Mouse (Mus musculus) midbrain, embryonic 15.5 days (tissue): ENCODE data around the gene Wdr78. TPM values are rescaled to one million over a fixed set of nuclear protein-coding genes. Genes with fewer than 3 reads are reported as not detected.
A peak's percentile ranks its signal among the peaks of the same experiment; 100 is the strongest.

Experiments
- ATAC-seq: fragments of 200-750 bp; cut with Nextera tagmentation; replicated peaks from 2 replicates; pipeline ENCODE4 v1.8.0; 2017; ENCODE audit warnings: moderate TSS enrichment
- H3K27ac ChIP-seq: fragments of 300-500 bp; sonication (generic); 2 replicates; pipeline ENCODE4 v1.5.1; 2015; ENCODE audit warnings: mild to moderate bottlenecking, inconsistent platforms
- H3K27me3 ChIP-seq: fragments of 300-500 bp; sonication (generic); replicated peaks from 2 replicates; pipeline ENCODE4 v1.6.1; 2015; ENCODE audit warnings: inconsistent platforms
- H3K36me3 ChIP-seq: fragments of 300-500 bp; sonication (generic); replicated peaks from 2 replicates; pipeline ENCODE4 v1.6.1; 2015; ENCODE audit warnings: inconsistent platforms
- H3K4me1 ChIP-seq: fragments of 300-500 bp; sonication (generic); 2 replicates; pipeline ENCODE4 v1.6.1; 2015; ENCODE audit warnings: inconsistent platforms
- H3K4me2 ChIP-seq: fragments of 300-500 bp; sonication (generic); 2 replicates; pipeline ENCODE4 v1.6.1; 2015; ENCODE audit warnings: inconsistent platforms, mild to moderate bottlenecking, moderate library complexity
- H3K4me3 ChIP-seq: fragments of 300-500 bp; sonication (generic); 2 replicates; pipeline ENCODE4 v1.5.1; 2015; ENCODE audit warnings: mild to moderate bottlenecking, inconsistent platforms
- H3K9ac ChIP-seq: fragments of 300-500 bp; sonication (generic); 2 replicates; pipeline ENCODE4 v1.6.1; 2015; ENCODE audit warnings: mild to moderate bottlenecking, inconsistent platforms
- H3K9me3 ChIP-seq: fragments of 300-500 bp; sonication (generic); 2 replicates; pipeline ENCODE4 v1.6.1; 2016; ENCODE audit warnings: inconsistent platforms
- WGBS: fragments of 180-500 bp; shearing (Covaris S2); methylation state at CpG from one replicate; pipeline ENCODE4 v1.1.7; 2015; ENCODE audit warnings: mixed read lengths; 5-methylcytosine and 5-hydroxymethylcytosine counted together
- polyA plus RNA-seq: library from polyadenylated mRNA; unstranded; fragments of >200 nt; fragmentation: Nextera tagmentation; extraction: Ambion mirVana; gene quantifications from 2 replicates; pipeline ENCODE4 v1.2.1, GENCODE M21; 2015

Gene Wdr78
- 5.4 and 5.6 TPM in 2 replicates for polyA plus RNA-seq

DNA sequence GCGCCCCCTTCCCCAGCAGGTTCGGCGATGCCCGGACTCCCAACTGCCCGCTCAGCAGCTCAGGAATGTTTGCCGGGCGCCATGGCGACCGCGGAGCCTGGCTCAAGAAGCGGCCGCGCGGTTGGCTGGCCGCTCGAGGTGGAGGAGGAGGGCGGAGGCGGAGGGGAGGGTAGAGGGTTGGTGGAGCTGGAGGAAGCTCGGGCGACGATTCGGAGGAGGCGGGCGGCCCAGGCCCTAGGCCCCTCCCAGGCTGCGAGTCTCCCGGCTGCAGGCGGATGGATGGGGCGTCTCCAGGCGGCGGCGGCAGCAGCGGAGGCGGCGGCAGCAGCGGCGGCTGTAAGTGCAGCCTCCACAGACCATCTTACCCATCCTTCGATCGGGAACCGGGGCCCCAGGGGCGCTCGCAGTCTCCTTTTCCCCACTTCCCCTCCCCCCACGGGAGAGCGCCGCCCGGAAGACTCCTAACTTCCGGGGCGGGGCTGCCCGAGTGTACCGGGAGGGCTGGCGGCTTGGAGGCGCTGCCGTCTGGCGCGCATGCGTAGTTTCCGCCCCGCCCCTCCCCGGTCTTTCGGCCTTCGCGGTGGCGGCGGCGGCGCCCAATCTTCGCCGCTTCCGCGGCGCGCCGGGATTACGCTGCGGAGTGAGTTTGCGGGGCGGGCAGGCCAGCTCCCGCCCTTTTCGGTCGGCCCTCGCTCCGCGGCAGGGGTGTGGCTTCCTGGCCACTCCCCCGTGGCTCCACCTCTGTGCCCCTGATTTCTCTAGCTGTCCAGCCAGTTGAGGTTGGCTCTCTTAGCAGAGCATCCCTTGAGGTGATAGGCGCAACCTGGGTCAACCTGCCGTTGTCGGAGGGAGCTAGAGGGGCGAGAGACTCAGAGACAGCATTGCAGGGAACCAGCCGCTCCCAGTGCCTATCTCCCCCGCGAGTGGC, at the start of gene Wdr78, which contains the start of gene Mier1:
Gene Wdr78 (minus strand): TSS at position 372 of the 928 bp plus-strand sequence.
Gene Mier1 (plus strand): TSS at position 207 of the 928 bp plus-strand sequence.
- Histone ChIP-seq H3K27me3 (no peaks in the 10 kb centered on the region), H3K9ac (peak within 1 kb of the TSS; percentile 71), H3K4me3 (peak within 1 kb of the TSS; percentile 73), H3K9me3 (no peaks in the 10 kb centered on the region), H3K36me3 (no peaks in the 10 kb centered on the region), H3K27ac (peak within 1 kb of the TSS; percentile 99), H3K4me1 (peaks cover 41% of the 10 kb centered on the region), H3K4me2 (peak within 1 kb of the TSS; percentile 64)
- ATAC-seq, result peak; percentile 99
- under 1% methylated on average over 83 of the region's 90 CpGs for WGBS

DNA sequence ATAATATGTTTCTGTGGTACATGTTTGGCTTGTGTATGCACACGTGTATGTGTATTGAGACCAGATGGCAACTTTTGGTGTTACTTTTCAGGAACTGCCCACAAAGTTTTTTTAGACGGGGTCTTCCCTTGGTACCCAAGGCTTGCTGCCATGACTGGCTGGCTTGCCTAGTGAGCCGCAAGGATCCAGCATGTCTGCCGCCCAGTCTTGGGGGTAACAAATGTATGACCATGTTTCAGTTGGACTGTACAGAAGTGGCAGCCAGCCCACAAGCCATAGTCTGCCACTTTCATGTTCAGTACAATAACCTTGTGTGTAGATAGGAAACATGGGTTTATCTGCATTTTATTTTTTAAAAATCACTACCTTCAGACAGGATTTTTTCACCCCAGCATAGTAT, 44.4 kb upstream of the Wdr78 start:
- H3K9ac ChIP-seq, result no peak overlapping the region
- no peaks in the 10 kb centered on the region for H3K4me1 ChIP-seq
- H3K27ac ChIP-seq, result no peak overlapping the region
- no peak overlapping the region for H3K4me3 ChIP-seq
- peaks cover 25% of the 10 kb centered on the region for H3K36me3 ChIP-seq
- no peaks in the 10 kb centered on the region for H3K9me3 ChIP-seq
- 92% methylated on average over 4 of the region's 4 CpGs for WGBS
- ATAC-seq, result no peak
- H3K27me3 ChIP-seq, result no peaks in the 10 kb centered on the region
- H3K4me2 ChIP-seq, result no peak overlapping the region

DNA sequence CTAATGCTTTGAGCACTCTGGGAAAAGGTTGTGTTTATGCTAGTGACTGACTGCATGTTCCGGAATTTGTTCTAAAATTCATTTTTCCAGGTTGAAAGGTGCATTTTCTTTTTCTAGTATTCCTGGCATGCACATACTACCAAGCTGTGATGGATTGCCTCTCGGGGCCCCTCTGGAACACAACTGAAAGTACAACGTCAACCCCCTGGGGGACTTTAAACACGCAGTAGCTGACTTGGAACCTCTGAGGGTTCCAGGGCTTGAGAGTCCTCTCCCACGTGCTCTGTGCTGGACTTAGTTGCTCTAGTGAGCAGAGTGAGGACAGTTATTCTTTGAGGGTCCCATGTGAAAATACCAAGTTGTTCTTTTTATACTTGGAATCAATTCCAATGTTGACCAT, 37.6 kb upstream of the Wdr78 start:
- WGBS, result 89% methylated on average over 5 of the region's 5 CpGs
- Histone ChIP-seq H3K27me3 (no peaks in the 10 kb centered on the region), H3K9ac (no peak overlapping the region), H3K27ac (no peak overlapping the region), H3K4me1 (no peaks in the 10 kb centered on the region), H3K36me3 (peaks cover 20% of the 10 kb centered on the region), H3K4me2 (no peak overlapping the region), H3K4me3 (no peak overlapping the region), H3K9me3 (no peaks in the 10 kb centered on the region)
- ATAC-seq, result no peak

DNA sequence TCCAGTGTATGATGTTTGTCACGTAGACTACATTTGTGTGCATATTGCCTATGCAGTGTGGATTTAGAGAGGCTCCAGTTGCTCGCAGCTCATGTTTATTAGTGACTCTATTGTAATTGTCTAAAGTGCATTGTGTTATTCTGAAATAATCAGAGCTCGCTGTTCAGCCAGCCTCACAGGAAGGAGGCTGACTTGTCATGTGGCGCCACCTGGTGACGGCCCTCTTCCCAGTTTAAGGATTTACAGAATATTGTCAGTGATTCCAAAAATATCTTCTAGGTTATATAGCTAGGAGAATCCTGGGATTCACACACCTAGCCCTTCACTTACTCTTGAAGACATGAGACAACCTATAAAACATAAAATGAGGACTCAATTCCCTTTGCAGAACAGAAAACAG, 32.0 kb upstream of the Wdr78 start:
- no peak for ATAC-seq
- no peak overlapping the region for H3K9ac ChIP-seq
- WGBS, result 35% methylated on average over 5 of the region's 5 CpGs
- H3K9me3 ChIP-seq, result no peaks in the 10 kb centered on the region
- no peaks in the 10 kb centered on the region for H3K4me1 ChIP-seq
- H3K36me3 ChIP-seq, result peaks cover 19% of the 10 kb centered on the region
- H3K27me3 ChIP-seq, result no peaks in the 10 kb centered on the region
- H3K4me3 ChIP-seq, result no peak overlapping the region
- H3K4me2 ChIP-seq, result no peak overlapping the region
- H3K27ac ChIP-seq, result no peak overlapping the region

DNA sequence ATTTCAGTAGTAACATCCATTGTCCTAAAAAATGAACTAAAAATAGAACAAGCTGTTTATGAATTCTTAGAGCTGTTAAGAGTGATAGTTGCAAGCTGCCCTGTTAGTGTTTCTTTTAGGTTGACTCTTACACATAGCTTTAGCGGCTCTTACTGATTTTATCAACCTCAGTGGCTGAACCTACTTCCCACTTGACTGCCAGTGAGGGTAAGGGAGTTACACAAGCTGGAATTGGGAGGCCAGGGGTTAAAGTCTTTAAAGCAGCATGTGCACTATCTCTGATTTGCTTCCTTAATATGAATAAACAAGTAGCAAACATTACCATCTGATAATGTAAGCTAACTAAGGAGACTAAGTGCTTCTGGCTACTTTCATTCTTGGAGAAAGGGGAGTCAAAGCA, 22.6 kb upstream of the Wdr78 start:
- no peak overlapping the region for H3K4me3 ChIP-seq
- H3K27me3 ChIP-seq, result no peaks in the 10 kb centered on the region
- no peak overlapping the region for H3K4me2 ChIP-seq
- H3K9me3 ChIP-seq, result no peaks in the 10 kb centered on the region
- WGBS, result 85% methylated on average over 1 of the region's 1 CpGs
- ATAC-seq, result no peak
- no peaks in the 10 kb centered on the region for H3K4me1 ChIP-seq
- no peak overlapping the region for H3K27ac ChIP-seq
- H3K36me3 ChIP-seq, result no peaks in the 10 kb centered on the region; the same call in 1 of the 2 replicates
- no peak overlapping the region for H3K9ac ChIP-seq

DNA sequence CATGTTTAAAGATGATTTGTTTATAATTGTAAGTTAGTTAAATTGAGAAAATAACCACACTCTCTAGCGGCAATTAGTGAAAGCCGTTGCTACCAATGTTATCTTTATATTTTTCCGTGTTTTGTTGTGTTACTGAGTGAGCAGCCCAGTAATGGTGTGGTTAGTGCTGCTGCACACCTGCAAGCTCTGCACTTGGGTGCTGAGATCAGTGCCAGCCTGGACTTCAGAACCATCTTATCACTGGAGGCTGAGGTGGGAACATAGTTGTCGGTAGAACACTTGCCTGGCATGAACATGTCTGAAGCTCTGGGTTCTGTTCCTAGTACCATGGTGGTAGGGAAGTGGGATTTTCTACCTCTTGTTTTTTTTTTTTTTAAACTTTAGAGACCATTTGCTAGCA, 12.2 kb upstream of the Wdr78 start:
- H3K4me3 ChIP-seq, result no peak overlapping the region
- H3K9me3 ChIP-seq, result no peaks in the 10 kb centered on the region
- no peak for ATAC-seq
- H3K9ac ChIP-seq, result no peak overlapping the region
- no peak overlapping the region for H3K4me2 ChIP-seq
- H3K27me3 ChIP-seq, result no peaks in the 10 kb centered on the region
- no peak overlapping the region for H3K27ac ChIP-seq
- H3K4me1 ChIP-seq, result no peaks in the 10 kb centered on the region
- no peaks in the 10 kb centered on the region; the same call in 1 of the 2 replicates for H3K36me3 ChIP-seq
- 90% methylated on average over 4 of the region's 4 CpGs for WGBS

DNA sequence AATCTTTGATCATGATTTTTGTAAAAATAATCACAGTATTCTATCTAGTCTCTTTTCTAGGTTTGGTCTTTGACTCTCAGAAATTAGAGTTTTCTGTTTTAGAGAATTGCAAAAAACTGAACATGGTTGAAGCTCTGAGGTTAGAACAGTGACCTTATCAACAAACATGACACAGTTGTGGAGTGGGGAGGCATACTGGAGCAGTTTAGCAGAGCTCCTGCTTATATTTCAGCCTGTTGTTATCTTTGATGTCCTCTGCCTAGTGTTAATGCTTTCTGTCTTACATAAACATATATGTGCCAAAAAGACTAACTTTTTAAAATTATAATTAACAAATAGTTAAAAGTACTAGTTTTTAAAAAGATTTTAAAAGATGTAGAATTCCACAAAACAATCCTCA, 9.3 kb upstream of the Wdr78 start:
- Histone ChIP-seq H3K4me3 (no peak overlapping the region), H3K4me1 (peaks cover 19% of the 10 kb centered on the region), H3K9ac (no peak overlapping the region), H3K27ac (no peak overlapping the region), H3K4me2 (no peak overlapping the region), H3K27me3 (no peaks in the 10 kb centered on the region), H3K36me3 (no peaks in the 10 kb centered on the region), H3K9me3 (no peaks in the 10 kb centered on the region)
- no peak for ATAC-seq

DNA sequence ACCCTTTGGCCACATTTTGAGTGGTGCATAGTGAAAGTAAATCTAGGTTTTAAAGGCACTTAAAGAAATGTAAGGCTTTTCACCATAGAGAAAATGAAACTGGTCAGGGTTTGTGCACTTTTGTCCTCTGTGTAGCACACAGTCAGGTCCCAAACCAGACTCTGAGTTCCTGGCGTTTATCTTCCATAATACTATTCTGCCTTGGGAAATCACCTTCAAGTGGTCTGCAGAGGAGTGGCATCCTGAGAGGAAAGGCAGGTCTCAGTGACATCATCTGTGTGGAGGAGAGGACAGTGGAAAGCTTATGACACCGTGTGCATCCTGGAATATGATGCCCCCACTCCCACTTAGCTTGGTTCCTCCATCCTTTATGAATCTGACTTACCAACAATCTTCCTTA, 8.7 kb upstream of the Wdr78 start:
- 71% methylated on average over 2 of the region's 2 CpGs for whole genome bisulfite sequencing
- Histone ChIP-seq H3K9ac (no peak overlapping the region), H3K4me1 (peaks cover 20% of the 10 kb centered on the region), H3K4me2 (no peak overlapping the region), H3K9me3 (no peaks in the 10 kb centered on the region), H3K27me3 (no peaks in the 10 kb centered on the region), H3K4me3 (no peak overlapping the region), H3K27ac (no peak overlapping the region), H3K36me3 (no peaks in the 10 kb centered on the region)
- ATAC-seq, result no peak

DNA sequence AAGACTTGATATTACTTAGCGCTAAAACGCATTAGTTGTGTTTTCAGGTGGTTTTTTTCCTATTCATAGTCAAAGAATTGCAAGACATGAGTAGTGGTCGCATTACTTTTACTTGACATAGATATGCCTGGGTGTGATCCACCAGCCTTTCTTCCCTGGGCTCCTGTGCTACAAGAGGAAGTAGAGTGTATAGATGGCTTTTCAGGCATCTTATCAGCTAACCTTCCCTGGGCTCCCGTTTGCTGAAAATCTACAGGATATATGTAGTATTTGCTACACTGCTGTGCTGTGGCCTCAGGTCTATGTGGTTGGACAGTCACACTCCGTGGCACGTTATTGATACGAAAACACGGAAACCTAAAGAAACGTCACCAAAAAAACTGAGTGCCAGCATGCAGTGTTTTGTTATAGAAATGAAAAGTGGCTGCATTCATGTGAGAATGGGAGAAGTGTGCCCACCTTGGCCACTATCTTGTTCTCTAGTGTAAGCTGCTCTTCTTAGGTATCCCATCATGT, 6.6 kb upstream of the Wdr78 start:
- WGBS, result 86% methylated on average over 9 of the region's 9 CpGs
- no peak for ATAC-seq

DNA sequence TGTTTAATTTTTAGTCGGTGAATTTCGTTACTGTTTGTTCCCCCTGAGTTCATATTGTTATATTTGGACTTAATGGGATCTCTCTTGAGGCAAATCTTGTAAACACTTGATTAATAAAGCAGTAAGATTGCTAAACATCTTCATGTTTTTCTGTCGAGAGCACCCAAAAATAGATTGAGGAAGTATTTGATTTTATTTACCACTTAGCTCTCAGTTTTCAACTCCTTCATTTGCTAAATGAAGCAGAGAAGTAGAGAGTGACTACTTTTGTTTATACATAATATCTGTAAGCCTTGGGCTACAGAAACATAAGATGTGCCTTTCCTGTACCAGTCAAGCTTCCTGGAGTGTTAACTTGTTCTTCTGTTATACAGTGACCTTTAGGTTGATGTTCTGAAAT, 6.0 kb upstream of the Wdr78 start:
- WGBS, result 44% methylated on average over 3 of the region's 3 CpGs
- H3K4me3 ChIP-seq, result peak overlapping the region; percentile 80
- peak overlapping the region; percentile 84 for H3K4me2 ChIP-seq
- H3K27me3 ChIP-seq, result no peaks in the 10 kb centered on the region
- H3K9ac ChIP-seq, result no peak overlapping the region
- H3K9me3 ChIP-seq, result no peaks in the 10 kb centered on the region
- H3K36me3 ChIP-seq, result no peaks in the 10 kb centered on the region
- no peak overlapping the region for H3K27ac ChIP-seq
- peaks cover 31% of the 10 kb centered on the region for H3K4me1 ChIP-seq
- no peak for ATAC-seq

More for the DNA sequence above, 6.6 kb upstream of the Wdr78 start:
- H3K27me3 ChIP-seq, result no peaks in the 10 kb centered on the region
- H3K9ac ChIP-seq, result no peak overlapping the region
- H3K4me3 ChIP-seq, result no peak overlapping the region
- no peaks in the 10 kb centered on the region for H3K36me3 ChIP-seq
- no peaks in the 10 kb centered on the region for H3K9me3 ChIP-seq
- peak overlapping the region; percentile 84; the same call in 1 of the 2 replicates for H3K4me2 ChIP-seq
- H3K4me1 ChIP-seq, result peaks cover 25% of the 10 kb centered on the region
- no peak overlapping the region for H3K27ac ChIP-seq

DNA sequence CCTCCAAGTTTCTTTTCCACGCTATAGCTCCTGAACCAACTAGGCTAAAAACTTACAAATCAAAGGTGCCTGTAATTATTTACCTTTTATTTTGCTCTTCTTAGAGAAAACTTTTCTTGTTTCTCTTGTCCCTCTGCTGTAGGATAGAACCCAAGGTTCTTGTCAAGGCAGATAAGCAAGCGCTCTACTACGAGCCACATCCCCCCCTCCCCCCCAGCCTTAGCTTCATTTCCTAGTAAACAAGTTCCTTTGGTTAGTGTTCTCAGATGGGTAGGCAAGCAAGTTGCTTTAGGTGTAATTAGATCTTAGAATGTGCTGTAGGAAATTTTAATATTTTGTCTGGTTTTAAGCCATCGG, 5.7 kb upstream of the Wdr78 start:
- H3K4me1 ChIP-seq, result peaks cover 35% of the 10 kb centered on the region
- H3K9ac ChIP-seq, result peak overlapping the region; percentile 62; the same call in 1 of the 2 replicates
- H3K4me3 ChIP-seq, result peak overlapping the region; percentile 80
- 20% methylated on average over 4 of the region's 4 CpGs for WGBS
- no peak for ATAC-seq
- no peaks in the 10 kb centered on the region for H3K36me3 ChIP-seq
- no peaks in the 10 kb centered on the region for H3K9me3 ChIP-seq
- no peaks in the 10 kb centered on the region for H3K27me3 ChIP-seq
- peak overlapping the region; percentile 72; the same call in 1 of the 2 replicates for H3K27ac ChIP-seq
- peak overlapping the region; percentile 84 for H3K4me2 ChIP-seq

DNA sequence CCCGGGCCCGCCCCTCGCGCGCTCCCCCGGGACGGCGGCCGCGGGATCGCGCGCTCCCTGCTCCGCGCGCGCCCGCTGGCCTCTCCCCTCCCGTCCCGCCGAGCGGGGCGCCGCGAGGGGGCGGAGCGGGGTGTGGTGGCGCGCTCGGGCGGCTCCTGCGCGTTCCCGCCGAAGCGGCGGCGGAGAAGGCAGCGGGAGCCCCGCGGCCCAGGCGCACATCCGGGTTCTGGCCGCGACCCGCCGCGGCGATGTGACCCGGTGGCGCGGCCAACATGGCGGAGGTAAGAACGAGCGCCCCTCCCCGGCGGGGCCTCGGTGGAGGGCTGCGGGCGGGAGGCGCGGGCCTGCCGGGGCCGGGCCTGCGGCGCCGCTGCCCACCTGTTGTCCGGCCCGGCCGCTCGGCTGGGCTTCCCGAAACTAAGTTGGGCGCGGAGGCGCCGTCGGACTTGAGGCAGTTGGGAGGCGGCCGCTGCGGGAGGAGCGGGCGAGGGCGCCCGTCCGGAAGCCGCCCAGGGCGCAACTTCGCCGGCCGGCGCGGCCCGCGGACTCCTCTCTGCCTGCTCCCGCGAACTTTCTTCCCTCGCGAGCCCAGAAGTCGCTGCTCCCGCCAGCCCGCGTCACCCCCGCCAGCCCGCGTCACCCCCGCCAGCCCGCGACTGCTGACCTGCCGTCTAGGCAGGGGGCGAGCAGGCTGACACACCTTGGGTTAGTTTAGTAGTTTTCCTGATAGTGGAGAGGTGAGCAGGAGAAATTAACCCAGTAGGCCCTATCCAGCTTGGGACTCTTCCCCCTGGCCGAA, 5.1 kb upstream of the Wdr78 start:
- peak overlapping the region; percentile 72 for H3K27ac ChIP-seq
- H3K9me3 ChIP-seq, result no peaks in the 10 kb centered on the region
- H3K4me3 ChIP-seq, result peak overlapping the region; percentile 80
- WGBS, result under 1% methylated on average over 77 of the region's 111 CpGs
- H3K9ac ChIP-seq, result peak overlapping the region; percentile 62
- H3K27me3 ChIP-seq, result no peaks in the 10 kb centered on the region
- ATAC-seq, result peak; percentile 32
- peaks cover 36% of the 10 kb centered on the region for H3K4me1 ChIP-seq
- H3K36me3 ChIP-seq, result no peaks in the 10 kb centered on the region
- peak overlapping the region; percentile 84 for H3K4me2 ChIP-seq
